Mouse (Mus musculus) forebrain, embryonic 13.5 days (tissue): ENCODE data around the gene Pnrc1. TPM values are rescaled to one million over a fixed set of nuclear protein-coding genes. Genes with fewer than 3 reads are reported as not detected.

ENCODE experiments used
- ATAC-seq: fragments of 200-750 bp; cut with Nextera tagmentation; 2 replicates; pipeline ENCODE4 v1.8.0; 2017
- H3K27ac ChIP-seq: fragments of 300-500 bp; sonication (generic); 2 replicates; pipeline ENCODE4 v1.5.1; 2015; ENCODE audit warnings: inconsistent platforms, mild to moderate bottlenecking, moderate library complexity
- H3K27me3 ChIP-seq: fragments of 300-500 bp; sonication (generic); 2 replicates; pipeline ENCODE4 v1.6.1; 2015; ENCODE audit warnings: mild to moderate bottlenecking, inconsistent platforms
- H3K36me3 ChIP-seq: fragments of 300-500 bp; sonication (generic); 2 replicates; pipeline ENCODE4 v1.6.1; 2015; ENCODE audit warnings: mild to moderate bottlenecking, inconsistent platforms; ENCODE audit not compliant: poor library complexity, severe bottlenecking
- H3K4me1 ChIP-seq: fragments of 300-500 bp; sonication (generic); 2 replicates; pipeline ENCODE4 v1.6.1; 2015; ENCODE audit warnings: inconsistent platforms
- H3K4me2 ChIP-seq: fragments of 300-500 bp; sonication (generic); 2 replicates; pipeline ENCODE4 v1.6.1; 2015; ENCODE audit warnings: inconsistent platforms, mild to moderate bottlenecking, moderate library complexity
- H3K4me3 ChIP-seq: fragments of 300-500 bp; sonication (generic); 2 replicates; pipeline ENCODE4 v1.5.1; 2015; ENCODE audit warnings: mild to moderate bottlenecking, inconsistent platforms
- H3K9ac ChIP-seq: fragments of 300-500 bp; sonication (generic); 2 replicates; pipeline ENCODE4 v1.6.1; 2015; ENCODE audit warnings: mild to moderate bottlenecking, inconsistent platforms
- H3K9me3 ChIP-seq: fragments of 300-500 bp; sonication (generic); replicated peaks from 2 replicates; pipeline ENCODE4 v1.6.1; 2016; ENCODE audit warnings: inconsistent platforms
- WGBS: fragments of 180-500 bp; shearing (Covaris S2); methylation state at CpG from one replicate; pipeline ENCODE4 v1.1.7; 2015; 5-methylcytosine and 5-hydroxymethylcytosine counted together
- polyA plus RNA-seq: library from polyadenylated mRNA; unstranded; fragments of >200 nt; fragmentation: Nextera tagmentation; extraction: Ambion mirVana; gene quantifications from 2 replicates; pipeline ENCODE4 v1.2.1, GENCODE M21; 2015

The Pnrc1 gene
- polyA plus RNA-seq, 1 experiment from 2014 or later = 85.7 TPM

- WGBS = 85% methylated on average over 12 of the region's 12 CpGs
- H3K4me3 ChIP-seq = no peak overlapping the region
- peaks cover 30% of the 10 kb centered on the region for H3K4me1 ChIP-seq
- no peaks in the 10 kb centered on the region for H3K9me3 ChIP-seq
- no peak overlapping the region for H3K9ac ChIP-seq
- no peak overlapping the region for H3K4me2 ChIP-seq
- peaks cover 39% of the 10 kb centered on the region for H3K36me3 ChIP-seq
- no peak for ATAC-seq
- H3K27ac ChIP-seq = no peak overlapping the region
- H3K27me3 ChIP-seq = no peaks in the 10 kb centered on the region
Observed at GRCm38 (mm10) chr4:33243016-33243758, 46.8 kb downstream of the Pnrc1 start.

- Histone ChIP-seq H3K27me3 (no peaks in the 10 kb centered on the region), H3K9me3 (no peaks in the 10 kb centered on the region), H3K4me1 (peaks cover 30% of the 10 kb centered on the region), H3K4me3 (no peak overlapping the region), H3K4me2 (no peak overlapping the region), H3K36me3 (peaks cover 39% of the 10 kb centered on the region), H3K9ac (no peak overlapping the region), H3K27ac (0 out of 2 replicates have a peak overlapping the region, but pooled peaks have one; percentile 6)
- 47% methylated on average over 5 of the region's 5 CpGs for WGBS
- ATAC-seq = no peak
Observed at GRCm38 (mm10) chr4:33242536-33242935, 47.4 kb downstream of the Pnrc1 start.

- Histone ChIP-seq H3K4me2 (no peak overlapping the region), H3K4me3 (no peak overlapping the region), H3K27ac (no peak overlapping the region), H3K9ac (no peak overlapping the region), H3K9me3 (no peaks in the 10 kb centered on the region), H3K36me3 (peaks cover 9% of the 10 kb centered on the region; the same call in 1 of the 2 replicates), H3K27me3 (no peaks in the 10 kb centered on the region), H3K4me1 (no peaks in the 10 kb centered on the region)
- ATAC-seq = no peak
- 90% methylated on average over 18 of the region's 18 CpGs for WGBS
Observed at GRCm38 (mm10) chr4:33230881-33231280, 59.1 kb downstream of the Pnrc1 start.

GRCm38 (mm10) chr4:33229639-33230038 lies 60.3 kb downstream of the Pnrc1 start:
- WGBS = 80% methylated on average over 4 of the region's 4 CpGs
- H3K27me3 ChIP-seq = no peaks in the 10 kb centered on the region
- H3K36me3 ChIP-seq = peaks cover 9% of the 10 kb centered on the region; the same call in 1 of the 2 replicates
- H3K4me1 ChIP-seq = no peaks in the 10 kb centered on the region
- H3K4me2 ChIP-seq = no peak overlapping the region
- H3K9ac ChIP-seq = no peak overlapping the region
- ATAC-seq = no peak
- H3K4me3 ChIP-seq = no peak overlapping the region
- H3K9me3 ChIP-seq = no peaks in the 10 kb centered on the region
- no peak overlapping the region for H3K27ac ChIP-seq

GRCm38 (mm10) chr4:33227164-33227563 lies 62.8 kb downstream of the Pnrc1 start:
- Histone ChIP-seq H3K27ac (no peak overlapping the region), H3K4me3 (no peak overlapping the region), H3K27me3 (no peaks in the 10 kb centered on the region), H3K4me1 (no peaks in the 10 kb centered on the region), H3K36me3 (peaks cover 9% of the 10 kb centered on the region; the same call in 1 of the 2 replicates), H3K4me2 (no peak overlapping the region), H3K9me3 (no peaks in the 10 kb centered on the region), H3K9ac (no peak overlapping the region)
- no peak for ATAC-seq
- 88% methylated on average over 7 of the region's 7 CpGs for WGBS

- 81% methylated on average over 7 of the region's 7 CpGs for WGBS
- Histone ChIP-seq H3K4me2 (no peak overlapping the region), H3K27ac (no peak overlapping the region), H3K4me3 (no peak overlapping the region), H3K9me3 (no peaks in the 10 kb centered on the region), H3K9ac (no peak overlapping the region), H3K27me3 (no peaks in the 10 kb centered on the region), H3K4me1 (no peaks in the 10 kb centered on the region), H3K36me3 (no peaks in the 10 kb centered on the region; the same call in 1 of the 2 replicates)
- ATAC-seq = no peak
Observed at GRCm38 (mm10) chr4:33224003-33224675, 65.8 kb downstream of the Pnrc1 start.

GRCm38 (mm10) chr4:33221847-33222246 lies 68.1 kb downstream of the Pnrc1 start:
- ATAC-seq = no peak
- Histone ChIP-seq H3K27me3 (no peaks in the 10 kb centered on the region), H3K4me3 (no peak overlapping the region), H3K9ac (no peak overlapping the region), H3K9me3 (no peaks in the 10 kb centered on the region), H3K4me1 (no peaks in the 10 kb centered on the region), H3K36me3 (no peaks in the 10 kb centered on the region; the same call in 1 of the 2 replicates), H3K4me2 (no peak overlapping the region), H3K27ac (no peak overlapping the region)
- 54% methylated on average over 1 of the region's 1 CpGs for WGBS

- Histone ChIP-seq H3K27ac (peak within 1 kb of the TSS; percentile 60), H3K9ac (peak within 1 kb of the TSS; percentile 80), H3K27me3 (no peaks in the 10 kb centered on the region), H3K4me1 (peaks cover 4% of the 10 kb centered on the region), H3K4me3 (peak within 1 kb of the TSS; percentile 65), H3K4me2 (peak within 1 kb of the TSS; percentile 89), H3K9me3 (peaks cover 6% of the 10 kb centered on the region; the same call in 1 of the 2 replicates), H3K36me3 (no peaks in the 10 kb centered on the region)
- 2% methylated on average over 63 of the region's 65 CpGs for WGBS
- peak; percentile 87 for ATAC-seq
Observed at GRCm38 (mm10) chr4:33208881-33209841, 80.8 kb downstream of the Pnrc1 start, which contains the start of gene Srsf12. Gene Srsf12 (plus strand): TSS chr4:33208991.

- Histone ChIP-seq H3K27me3 (no peaks in the 10 kb centered on the region), H3K36me3 (no peaks in the 10 kb centered on the region), H3K9me3 (0 out of 2 replicates have a peak, but pooled peaks cover 2% of the 10 kb centered on the region), H3K4me2 (no peak overlapping the region), H3K9ac (no peak overlapping the region), H3K27ac (no peak overlapping the region), H3K4me3 (no peak overlapping the region), H3K4me1 (peaks cover 4% of the 10 kb centered on the region)
- WGBS = 78% methylated on average over 2 of the region's 2 CpGs
- ATAC-seq = no peak
Observed at GRCm38 (mm10) chr4:33207551-33207950, 82.4 kb downstream of the Pnrc1 start.

- Histone ChIP-seq H3K4me3 (no peak overlapping the region), H3K27ac (no peak overlapping the region), H3K4me1 (peaks cover 4% of the 10 kb centered on the region), H3K9me3 (no peaks in the 10 kb centered on the region), H3K9ac (no peak overlapping the region), H3K36me3 (no peaks in the 10 kb centered on the region), H3K27me3 (no peaks in the 10 kb centered on the region), H3K4me2 (no peak overlapping the region)
- 0% methylated on average over 4 of the region's 4 CpGs for WGBS
- ATAC-seq = peak; percentile 58; the same call in 1 of the 2 replicates
Observed at GRCm38 (mm10) chr4:33204682-33205081, 85.3 kb downstream of the Pnrc1 start.

- no peak for ATAC-seq
Observed at GRCm38 (mm10) chr4:33198117-33198516, 91.8 kb downstream of the Pnrc1 start.

More at GRCm38 (mm10) chr4:33198117-33198516, 91.8 kb downstream of the Pnrc1 start:
- Histone ChIP-seq H3K9ac (no peak overlapping the region), H3K4me2 (no peak overlapping the region), H3K27ac (no peak overlapping the region), H3K36me3 (no peaks in the 10 kb centered on the region), H3K4me1 (peaks cover 4% of the 10 kb centered on the region; the same call in 1 of the 2 replicates), H3K27me3 (no peaks in the 10 kb centered on the region), H3K9me3 (no peaks in the 10 kb centered on the region), H3K4me3 (no peak overlapping the region)
- WGBS = 0% methylated on average over 2 of the region's 2 CpGs
